8 mouse cellular contexts compared by ENCODE assay signal in genomic region chr9:108340258-108341138, GRCm38 (mm10). TPM values are rescaled to one million over a fixed set of nuclear protein-coding genes. Genes with fewer than 3 reads are reported as not detected.
DNase-seq lines count a peak whose midpoint lies in the region; ATAC-seq and TF ChIP-seq lines count a peak whose summit lies in the region.

No protein-coding gene starts in this region.

- no peaks in the 10 kb centered on the region for H3K27me3 ChIP-seq in forebrain, embryonic 10.5 days (ENCODE audit: poor library complexity, severe bottlenecking)
- H3K27me3 ChIP-seq in intestine, embryonic 14.5 days (replicated peaks; ENCODE audit: control insufficient read depth, insufficient read depth, low read length) = no peaks in the 10 kb centered on the region
- H3K27me3 ChIP-seq in neural tube, embryonic 13.5 days = no peaks in the 10 kb centered on the region

- TF ChIP-seq POLR2A in lung, adult 2 months (IDR thresholded peaks at IDR 0.05; ENCODE audit: borderline replicate concordance, extremely low read depth, low read depth, low read length) = no peak

- H3K4me2 ChIP-seq in intestine, embryonic 14.5 days (ENCODE audit: low read length) = peak overlapping the region; percentile 88
- H3K4me2 ChIP-seq in neural tube, embryonic 13.5 days = peak overlapping the region; percentile 77

- peak overlapping the region; percentile 93 for H3K9ac ChIP-seq in intestine, embryonic 14.5 days (ENCODE audit: low read length)
- H3K9ac ChIP-seq in neural tube, embryonic 13.5 days = peak overlapping the region; percentile 95

- H3K4me3 ChIP-seq in gastrocnemius, adult 2 months = peak overlapping the region; percentile 78
- peak overlapping the region; percentile 68 for H3K4me3 ChIP-seq in forebrain, embryonic 10.5 days
- peak overlapping the region; percentile 89 for H3K4me3 ChIP-seq in intestine, embryonic 14.5 days (ENCODE audit: low read depth, low read length)
- peak overlapping the region; percentile 78 for H3K4me3 ChIP-seq in lung, adult 2 months (replicated peaks; ENCODE audit: extremely low read depth, low read depth, low read length)
- H3K4me3 ChIP-seq in neural tube, embryonic 13.5 days = peak overlapping the region; percentile 72

- ATAC-seq in intestine, embryonic 14.5 days (replicated peaks; ENCODE audit: low FRiP score, low TSS enrichment, low read depth) = no peak
- ATAC-seq in neural tube, embryonic 13.5 days (ENCODE audit: low read depth) = no peak

- H3K9me3 ChIP-seq in forebrain, embryonic 10.5 days = no peaks in the 10 kb centered on the region
- H3K9me3 ChIP-seq in intestine, embryonic 14.5 days (ENCODE audit: control insufficient read depth, low read length) = no peaks in the 10 kb centered on the region
- H3K9me3 ChIP-seq in neural tube, embryonic 13.5 days = no peaks in the 10 kb centered on the region

- no peak for DNase-seq in gastrocnemius, adult 2 months
- DNase-seq in gastrocnemius, postnatal 14 days = no peak
- no peak for DNase-seq in forebrain, embryonic 10.5 days (ENCODE audit: extremely low spot score, low spot score)
- DNase-seq in intestine, embryonic 14.5 days (ENCODE audit: low spot score) = peak; percentile 51
- peak; percentile 37 for DNase-seq in lung, adult 2 months
- DNase-seq in right cerebral cortex, adult 18-20 months = no peak
- no peak for DNase-seq in gastrocnemius, postnatal 36 days

- TF ChIP-seq CTCF in gastrocnemius, adult 2 months (IDR thresholded peaks at IDR 0.05) = no peak
- no peak for TF ChIP-seq CTCF in lung, adult 2 months (IDR thresholded peaks at IDR 0.05; ENCODE audit: insufficient read depth, low read length)

- intact Hi-C loops in gastrocnemius, adult 2 months (cut with DNase I) = no loop called here
- intact Hi-C loops in gastrocnemius, postnatal 14 days (cut with DNase I; ENCODE audit: low total_unique reads) = no loop called here
- intact Hi-C loops in gastrocnemius, postnatal 36 days (cut with DNase I) = no loop called here

- H3K36me3 ChIP-seq in forebrain, embryonic 10.5 days (replicated peaks) = peaks cover 42% of the 10 kb centered on the region
- peaks cover 18% of the 10 kb centered on the region for H3K36me3 ChIP-seq in intestine, embryonic 14.5 days (ENCODE audit: control insufficient read depth, insufficient read depth, low read length)
- peaks cover 14% of the 10 kb centered on the region for H3K36me3 ChIP-seq in neural tube, embryonic 13.5 days

- peaks cover 41% of the 10 kb centered on the region for H3K4me1 ChIP-seq in forebrain, embryonic 10.5 days
- H3K4me1 ChIP-seq in intestine, embryonic 14.5 days (replicated peaks; ENCODE audit: control insufficient read depth, insufficient read depth, low read length) = peaks cover 19% of the 10 kb centered on the region; the same call in 1 of the 2 replicates
- H3K4me1 ChIP-seq in lung, adult 2 months (ENCODE audit: control insufficient read depth, insufficient read depth, low read length) = peaks cover 14% of the 10 kb centered on the region
- peaks cover 30% of the 10 kb centered on the region for H3K4me1 ChIP-seq in neural tube, embryonic 13.5 days (replicated peaks)

- H3K27ac ChIP-seq in gastrocnemius, adult 2 months = peak overlapping the region; percentile 96
- H3K27ac ChIP-seq in forebrain, embryonic 10.5 days = peak overlapping the region; percentile 92
- H3K27ac ChIP-seq in intestine, embryonic 14.5 days (ENCODE audit: low read depth) = peak overlapping the region; percentile 96; the same call in 1 of the 2 replicates
- peak overlapping the region; percentile 95; the same call in 1 of the 2 replicates for H3K27ac ChIP-seq in neural tube, embryonic 13.5 days (replicated peaks)

- 74% methylated on average over 10 of the region's 10 CpGs for WGBS in forebrain, embryonic 10.5 days
- WGBS in intestine, embryonic 14.5 days = 57% methylated on average over 10 of the region's 10 CpGs
- WGBS in lung, adult 2 months = 30% methylated on average over 10 of the region's 10 CpGs
- WGBS in neural tube, embryonic 13.5 days = 65% methylated on average over 10 of the region's 10 CpGs

RNA-seq across cellular contexts. Expression of gene Gpx1, which starts 1.8 kb away (rescaled TPM):
- 10 to 100 TPM; 54.9 to 69.4 TPM for total RNA-seq in gastrocnemius, adult 2 months (2021)
- 10 to 100 TPM; 86.5 to 98.0 TPM for total RNA-seq in gastrocnemius, postnatal 14 days (2021)
- 806 and 868 TPM in 2 replicates for polyA plus RNA-seq in forebrain, embryonic 10.5 days (2016; fragmentation: Nextera tagmentation; extraction: Ambion mirVana)
- polyA plus RNA-seq in intestine, embryonic 14.5 days (2014; fragmentation: Nextera tagmentation; extraction: Ambion mirVana) = 760 and 815 TPM in 2 replicates
- polyA plus RNA-seq in lung, adult 2 months (2012; rRNA removed) = 1,012 and 1,202 TPM in 2 replicates
- polyA plus RNA-seq in neural tube, embryonic 13.5 days (2015; fragmentation: Nextera tagmentation; extraction: Ambion mirVana) = 548 and 562 TPM in 2 replicates
- total RNA-seq in gastrocnemius, postnatal 36 days (2021) = 10 to 100 TPM; 60.9 to 78.2 TPM

RNA-seq across cellular contexts. Expression of gene Usp4, which starts 7.2 kb away (rescaled TPM):
- 10 to 100 TPM; 68.7 to 74.6 TPM for total RNA-seq in gastrocnemius, adult 2 months (2021)
- total RNA-seq in gastrocnemius, postnatal 14 days (2021) = 10 to 100 TPM; 56.6 to 62.4 TPM
- 132 and 133 TPM in 2 replicates for polyA plus RNA-seq in forebrain, embryonic 10.5 days (2016; fragmentation: Nextera tagmentation; extraction: Ambion mirVana)
- 103 and 114 TPM in 2 replicates for polyA plus RNA-seq in intestine, embryonic 14.5 days (2014; fragmentation: Nextera tagmentation; extraction: Ambion mirVana)
- 59.4 and 75.6 TPM in 2 replicates for polyA plus RNA-seq in lung, adult 2 months (2012; rRNA removed)
- 121 and 129 TPM in 2 replicates for polyA plus RNA-seq in neural tube, embryonic 13.5 days (2015; fragmentation: Nextera tagmentation; extraction: Ambion mirVana)
- 10 to 100 TPM; 61.5 to 70.3 TPM for total RNA-seq in gastrocnemius, postnatal 36 days (2021)

RNA-seq across cellular contexts. Expression of gene Tcta, which starts 34.5 kb away (rescaled TPM):
- 10 to 100 TPM; 27.0 to 35.1 TPM for total RNA-seq in gastrocnemius, adult 2 months (2021)
- total RNA-seq in gastrocnemius, postnatal 14 days (2021) = 10 to 100 TPM; 24.7 to 26.9 TPM
- polyA plus RNA-seq in forebrain, embryonic 10.5 days (2016; fragmentation: Nextera tagmentation; extraction: Ambion mirVana) = 13.4 and 13.8 TPM in 2 replicates
- 27.5 and 30.4 TPM in 2 replicates for polyA plus RNA-seq in intestine, embryonic 14.5 days (2014; fragmentation: Nextera tagmentation; extraction: Ambion mirVana)
- polyA plus RNA-seq in lung, adult 2 months (2012; rRNA removed) = 64.1 and 75.8 TPM in 2 replicates
- polyA plus RNA-seq in neural tube, embryonic 13.5 days (2015; fragmentation: Nextera tagmentation; extraction: Ambion mirVana) = 51.9 and 62.2 TPM in 2 replicates
- 10 to 100 TPM; 24.9 to 25.1 TPM for total RNA-seq in gastrocnemius, postnatal 36 days (2021)

RNA-seq across cellular contexts. Expression of gene Rhoa, which starts 34.6 kb away (rescaled TPM):
- total RNA-seq in gastrocnemius, adult 2 months (2021) = 100 to 1,000 TPM in 1 of 2 experiments, 10 to 100 TPM in 1; 95.0 to 122 TPM
- total RNA-seq in gastrocnemius, postnatal 14 days (2021) = 100 to 1,000 TPM; 159 to 177 TPM
- 257 and 290 TPM in 2 replicates for polyA plus RNA-seq in forebrain, embryonic 10.5 days (2016; fragmentation: Nextera tagmentation; extraction: Ambion mirVana)
- 281 and 309 TPM in 2 replicates for polyA plus RNA-seq in intestine, embryonic 14.5 days (2014; fragmentation: Nextera tagmentation; extraction: Ambion mirVana)
- polyA plus RNA-seq in lung, adult 2 months (2012; rRNA removed) = 167 and 313 TPM in 2 replicates
- 309 and 338 TPM in 2 replicates for polyA plus RNA-seq in neural tube, embryonic 13.5 days (2015; fragmentation: Nextera tagmentation; extraction: Ambion mirVana)
- total RNA-seq in gastrocnemius, postnatal 36 days (2021) = 10 to 100 TPM; 97.0 to 97.5 TPM

RNA-seq across cellular contexts. Expression of gene Amt, which starts 43.8 kb away (rescaled TPM):
- total RNA-seq in gastrocnemius, adult 2 months (2021) = 1 to 10 TPM; 1.0 to 1.4 TPM
- 1 to 10 TPM in 1 of 2 experiments, under 1 TPM in 1; 0.76 to 1.3 TPM for total RNA-seq in gastrocnemius, postnatal 14 days (2021)
- polyA plus RNA-seq in forebrain, embryonic 10.5 days (2016; fragmentation: Nextera tagmentation; extraction: Ambion mirVana) = 34.8 and 40.0 TPM in 2 replicates
- polyA plus RNA-seq in intestine, embryonic 14.5 days (2014; fragmentation: Nextera tagmentation; extraction: Ambion mirVana) = 23.0 and 24.2 TPM in 2 replicates
- polyA plus RNA-seq in lung, adult 2 months (2012; rRNA removed) = 7.0 and 13.3 TPM in 2 replicates
- 29.1 and 30.6 TPM in 2 replicates for polyA plus RNA-seq in neural tube, embryonic 13.5 days (2015; fragmentation: Nextera tagmentation; extraction: Ambion mirVana)
- 1 to 10 TPM in 1 of 2 experiments, under 1 TPM in 1; 0.94 to 1.3 TPM for total RNA-seq in gastrocnemius, postnatal 36 days (2021)

Comparison
In these comparisons a context has a peak if more than half of its experiments do, and no peak if none do; other contexts are left out.
1. DNase-seq: peak in intestine, embryonic 14.5 days (single experiment) and lung, adult 2 months (single experiment); none in gastrocnemius, adult 2 months (single experiment), gastrocnemius, postnatal 14 days (single experiment), forebrain, embryonic 10.5 days (single experiment), right cerebral cortex, adult 18-20 months (single experiment) and gastrocnemius, postnatal 36 days (0 of 2).
2. Peak in every context shown above with its lines, with median percentiles within 50 percentile points of each other: H3K27ac ChIP-seq and H3K4me3 ChIP-seq.